Mouse (Mus musculus): Measurements from ENCODE around the gene Kcnmb3. TPM values are rescaled to one million over a fixed set of nuclear protein-coding genes. Genes with fewer than 3 reads are reported as not detected.

The Kcnmb3 gene
- polyA plus RNA-seq, 1 experiment from 2014 or later = not detected

DNA sequence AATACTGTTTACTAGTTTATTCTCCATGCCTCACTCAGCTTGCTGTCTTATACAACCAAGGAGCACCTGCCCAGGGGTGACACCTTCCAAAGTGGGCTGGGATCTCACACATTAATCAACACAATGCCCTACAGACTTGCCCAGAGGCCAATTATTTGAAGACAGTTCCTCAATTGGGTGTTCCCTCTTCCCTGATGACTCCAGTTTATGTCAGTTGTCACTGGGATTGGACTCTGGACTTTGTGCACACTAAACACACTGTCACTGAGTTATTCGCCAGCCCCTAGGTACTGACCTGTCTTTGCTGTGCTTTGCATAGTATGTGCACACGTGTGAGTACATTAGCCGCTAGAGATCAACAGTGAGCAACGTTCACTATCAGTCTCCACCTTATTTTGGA lies 35.1 kb upstream of the Kcnmb3 start:
- Histone ChIP-seq H3K4me3 (replicated peaks; ENCODE audit: low read depth, low read length) (no peak overlapping the region), H3K27me3 (ENCODE audit: insufficient read depth, low read length) (no peaks in the 10 kb centered on the region), H3K9me3 (replicated peaks; ENCODE audit: low read length) (no peaks in the 10 kb centered on the region), H3K9ac (ENCODE audit: low read depth, low read length) (no peak overlapping the region), H3K4me2 (ENCODE audit: low read length) (no peak overlapping the region), H3K4me1 (replicated peaks; ENCODE audit: insufficient read depth, low read length) (0 out of 2 replicates have a peak, but pooled peaks cover 2% of the 10 kb centered on the region), H3K27ac (no peak overlapping the region), H3K36me3 (ENCODE audit: insufficient read depth, low read length) (peaks cover 4% of the 10 kb centered on the region)
- ATAC-seq (replicated peaks; ENCODE audit: low FRiP score, low read depth) (no peak), DNase-seq (ENCODE audit: low spot score) (no peak)
- TF ChIP-seq CTCF (IDR thresholded peaks at IDR 0.05; ENCODE audit: low read depth) = no peak
- 96% methylated on average over 4 of the region's 4 CpGs for WGBS

- peaks cover 11% of the 10 kb centered on the region; the same call in 1 of the 2 replicates for H3K36me3 ChIP-seq (ENCODE audit: insufficient read depth, low read length)
- H3K4me1 ChIP-seq (replicated peaks; ENCODE audit: insufficient read depth, low read length) = peaks cover 9% of the 10 kb centered on the region; the same call in 1 of the 2 replicates
- H3K27ac ChIP-seq = no peak overlapping the region
- no peak for TF ChIP-seq CTCF (IDR thresholded peaks at IDR 0.05; ENCODE audit: low read depth)
- H3K9me3 ChIP-seq (replicated peaks; ENCODE audit: low read length) = no peaks in the 10 kb centered on the region
- no peaks in the 10 kb centered on the region for H3K27me3 ChIP-seq (ENCODE audit: insufficient read depth, low read length)
- H3K9ac ChIP-seq (ENCODE audit: low read depth, low read length) = no peak overlapping the region
- no peak overlapping the region for H3K4me2 ChIP-seq (ENCODE audit: low read length)
- DNase-seq (ENCODE audit: low spot score) = no peak
- no peak for ATAC-seq (replicated peaks; ENCODE audit: low FRiP score, low read depth)
- no peak overlapping the region for H3K4me3 ChIP-seq (replicated peaks; ENCODE audit: low read depth, low read length)
These were observed 21.5 kb upstream of the Kcnmb3 start for GRCm38 (mm10) chr3:32513528-32513927.

DNA sequence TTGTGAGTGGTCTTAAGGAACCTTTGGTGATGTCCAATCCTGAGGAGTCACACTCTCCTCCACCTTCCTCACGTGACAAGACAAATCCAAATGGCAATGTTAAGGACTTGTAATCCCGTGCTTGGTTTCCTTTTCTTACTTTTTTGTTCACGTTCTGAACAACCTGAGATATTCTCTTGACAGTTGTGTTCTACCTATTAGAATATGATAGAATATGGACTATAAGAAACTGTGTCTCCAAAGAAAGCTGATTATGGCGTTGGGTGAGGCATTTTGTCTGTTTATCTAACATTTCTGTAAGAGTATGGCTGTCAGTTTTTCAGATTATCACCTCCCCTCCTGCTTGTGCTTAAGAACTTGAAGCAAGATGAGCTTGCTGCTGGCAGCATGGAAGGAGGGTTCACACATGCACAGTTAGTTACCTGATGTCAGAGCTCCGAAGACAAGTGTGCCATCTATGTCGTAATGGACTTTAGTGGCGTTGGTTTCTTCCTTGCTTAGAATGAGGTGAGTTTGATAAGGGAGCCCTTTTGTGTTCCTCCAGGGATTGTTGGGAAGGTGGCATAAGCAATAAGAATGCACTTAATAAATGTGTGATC lies 20.8 kb upstream of the Kcnmb3 start:
- TF ChIP-seq CTCF (IDR thresholded peaks at IDR 0.05; ENCODE audit: low read depth) = no peak
- Histone ChIP-seq H3K9me3 (replicated peaks; ENCODE audit: low read length) (no peaks in the 10 kb centered on the region), H3K9ac (ENCODE audit: low read depth, low read length) (no peak overlapping the region), H3K4me2 (ENCODE audit: low read length) (no peak overlapping the region), H3K4me3 (replicated peaks; ENCODE audit: low read depth, low read length) (no peak overlapping the region), H3K36me3 (ENCODE audit: insufficient read depth, low read length) (peaks cover 10% of the 10 kb centered on the region; the same call in 1 of the 2 replicates), H3K4me1 (replicated peaks; ENCODE audit: insufficient read depth, low read length) (peaks cover 9% of the 10 kb centered on the region; the same call in 1 of the 2 replicates), H3K27ac (no peak overlapping the region), H3K27me3 (ENCODE audit: insufficient read depth, low read length) (no peaks in the 10 kb centered on the region)
- ATAC-seq (replicated peaks; ENCODE audit: low FRiP score, low read depth) (no peak), DNase-seq (ENCODE audit: low spot score) (no peak)
- WGBS = 90% methylated on average over 7 of the region's 7 CpGs

DNA sequence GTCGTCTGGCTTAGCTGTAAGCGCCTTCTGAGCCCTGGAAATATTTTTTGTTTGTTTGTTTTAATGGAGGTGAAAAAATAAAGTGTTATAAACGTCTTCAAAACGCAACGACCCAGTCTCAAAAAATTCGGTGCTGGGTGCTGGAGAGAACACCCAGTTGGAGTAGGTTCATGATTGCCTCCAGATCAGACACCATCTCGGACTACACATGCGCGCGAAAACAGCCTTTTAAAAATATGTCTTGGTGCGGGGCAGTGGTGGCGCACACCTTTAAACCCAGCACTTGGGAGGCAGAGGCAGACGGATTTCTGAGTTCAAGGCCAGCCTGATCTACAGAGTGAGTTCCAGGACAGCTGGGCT lies 19.1 kb upstream of the Kcnmb3 start:
- Histone ChIP-seq H3K27me3 (ENCODE audit: insufficient read depth, low read length) (no peaks in the 10 kb centered on the region), H3K27ac (peak overlapping the region; percentile 93), H3K36me3 (ENCODE audit: insufficient read depth, low read length) (0 out of 2 replicates have a peak, but pooled peaks cover 3% of the 10 kb centered on the region), H3K9ac (ENCODE audit: low read depth, low read length) (peak overlapping the region; percentile 92), H3K9me3 (replicated peaks; ENCODE audit: low read length) (no peaks in the 10 kb centered on the region), H3K4me1 (replicated peaks; ENCODE audit: insufficient read depth, low read length) (peaks cover 9% of the 10 kb centered on the region; the same call in 1 of the 2 replicates), H3K4me3 (replicated peaks; ENCODE audit: low read depth, low read length) (peak overlapping the region; percentile 83), H3K4me2 (ENCODE audit: low read length) (peak overlapping the region; percentile 76)
- ATAC-seq (replicated peaks; ENCODE audit: low FRiP score, low read depth) (no peak), DNase-seq (ENCODE audit: low spot score) (peak; percentile 26)
- 5% methylated on average over 13 of the region's 13 CpGs for WGBS
- TF ChIP-seq CTCF (IDR thresholded peaks at IDR 0.05; ENCODE audit: low read depth) = no peak

- Histone ChIP-seq H3K27ac (peak overlapping the region; percentile 93), H3K9ac (ENCODE audit: low read depth, low read length) (peak overlapping the region; percentile 92), H3K27me3 (ENCODE audit: insufficient read depth, low read length) (no peaks in the 10 kb centered on the region), H3K9me3 (replicated peaks; ENCODE audit: low read length) (no peaks in the 10 kb centered on the region), H3K4me1 (replicated peaks; ENCODE audit: insufficient read depth, low read length) (peaks cover 9% of the 10 kb centered on the region; the same call in 1 of the 2 replicates), H3K4me2 (ENCODE audit: low read length) (peak overlapping the region; percentile 76), H3K36me3 (ENCODE audit: insufficient read depth, low read length) (no peaks in the 10 kb centered on the region), H3K4me3 (replicated peaks; ENCODE audit: low read depth, low read length) (peak overlapping the region; percentile 83)
- peak; percentile 94 for ATAC-seq (replicated peaks; ENCODE audit: low FRiP score, low read depth)
- WGBS = under 1% methylated on average over 55 of the region's 69 CpGs
- TF ChIP-seq CTCF (IDR thresholded peaks at IDR 0.05; ENCODE audit: low read depth) = peak; percentile 79
- peak; percentile 95 for DNase-seq (ENCODE audit: low spot score)
These were observed 18.6 kb upstream of the Kcnmb3 start for GRCm38 (mm10) chr3:32510375-32511190.

GRCm38 (mm10) chr3:32509496-32510374 lies 17.7 kb upstream of the Kcnmb3 start, which contains the start of gene Zfp639:
Zfp639 (plus strand) TSS chr3:32510259.
- WGBS = 8% methylated on average over 24 of the region's 24 CpGs
- Histone ChIP-seq H3K9me3 (replicated peaks; ENCODE audit: low read length) (no peaks in the 10 kb centered on the region), H3K36me3 (ENCODE audit: insufficient read depth, low read length) (no peaks in the 10 kb centered on the region), H3K4me2 (ENCODE audit: low read length) (peak within 1 kb of the TSS; percentile 76), H3K27ac (peak within 1 kb of the TSS; percentile 93), H3K4me3 (replicated peaks; ENCODE audit: low read depth, low read length) (peak within 1 kb of the TSS; percentile 83), H3K9ac (ENCODE audit: low read depth, low read length) (peak within 1 kb of the TSS; percentile 92), H3K4me1 (replicated peaks; ENCODE audit: insufficient read depth, low read length) (peaks cover 9% of the 10 kb centered on the region; the same call in 1 of the 2 replicates), H3K27me3 (ENCODE audit: insufficient read depth, low read length) (no peaks in the 10 kb centered on the region)
- peak; percentile 54 for DNase-seq (ENCODE audit: low spot score)
- ATAC-seq (replicated peaks; ENCODE audit: low FRiP score, low read depth) = no peak; the same call in 1 of the 2 replicates
- TF ChIP-seq CTCF (IDR thresholded peaks at IDR 0.05; ENCODE audit: low read depth) = no peak

All from kidney, postnatal 0 days (tissue).